Mouse (Mus musculus) adrenal gland, postnatal 0 days (tissue): ENCODE results near the gene Rab3gap1. TPM values are rescaled to one million over a fixed set of nuclear protein-coding genes. Genes with fewer than 3 reads are reported as not detected.

Experiments used
- polyA plus RNA-seq: library from polyadenylated mRNA; unstranded; fragments of >200 nt; fragmentation: Nextera tagmentation; extraction: Ambion mirVana; gene quantifications from 2 replicates; pipeline ENCODE4 v1.2.1, GENCODE M21; 2015

Gene Rab3gap1
- polyA plus RNA-seq: 13.6 and 22.2 TPM in 2 replicates

GRCm38 (mm10) chr1:127868300-127869261 lies at the start of gene Rab3gap1:
Gene Rab3gap1 (plus strand): TSS chr1:127868773.

GRCm38 (mm10) chr1:127854486-127855222 lies 13.9 kb upstream of the Rab3gap1 start, which contains the start of gene Map3k19:
Gene Map3k19 (minus strand): TSS chr1:127855031.

Other genes starting within 250 kb of the Rab3gap1 start
- gene Tmem163, start 189.2 kb upstream of the Rab3gap1 start, polyA plus RNA-seq: 0.49 and 0.52 TPM in 2 replicates
- 0.35 TPM in 1 of 2 replicates, not detected in the other for gene Acmsd, start 139.4 kb upstream of the Rab3gap1 start, polyA plus RNA-seq
- 20.4 and 38.8 TPM in 2 replicates for gene Ccnt2, start 94.6 kb upstream of the Rab3gap1 start, polyA plus RNA-seq
- not detected in 2 replicates for gene Map3k19, start 13.7 kb upstream of the Rab3gap1 start, polyA plus RNA-seq
- gene Zranb3, start 234.3 kb downstream of the Rab3gap1 start, polyA plus RNA-seq: 3.6 and 4.0 TPM in 2 replicates
- 32.7 and 41.9 TPM in 2 replicates for gene R3hdm1, start 234.5 kb downstream of the Rab3gap1 start, polyA plus RNA-seq